Mouse (Mus musculus): ENCODE measurements at regions not wholly inside any gene's neighbourhood (a gene's known extent, or its start where the extent isn't known, plus 50 kb on each side); places are given as distances from the start of the nearest gene placed in this dataset.
A peak's percentile ranks its signal among the peaks of the same experiment; 100 is the strongest.

GRCm38 (mm10) chr8:26824189-26824941 lies 152.8 kb upstream of the Zfp703 start:
- Histone ChIP-seq H3K36me3 (ENCODE audit: control insufficient read depth, insufficient read depth, low read length) (no peaks in the 10 kb centered on the region), H3K4me3 (ENCODE audit: low read length) (no peak overlapping the region), H3K4me2 (replicated peaks; ENCODE audit: low read depth, low read length) (no peak overlapping the region), H3K27me3 (ENCODE audit: control insufficient read depth, insufficient read depth, low read length) (no peaks in the 10 kb centered on the region; the same call in 1 of the 2 replicates), H3K4me1 (ENCODE audit: control insufficient read depth, insufficient read depth, low read length) (peaks cover 12% of the 10 kb centered on the region; the same call in 1 of the 2 replicates), H3K27ac (ENCODE audit: low read depth, low read length) (no peak overlapping the region), H3K9ac (ENCODE audit: low read depth, low read length) (no peak overlapping the region), H3K9me3 (ENCODE audit: control insufficient read depth, low read length) (no peaks in the 10 kb centered on the region)
- no peak for ATAC-seq (ENCODE audit: low FRiP score, low TSS enrichment)
- 75% methylated on average over 8 of the region's 8 CpGs for WGBS

GRCm38 (mm10) chr8:26828311-26828909 lies 148.7 kb upstream of the Zfp703 start:
- no peak overlapping the region for H3K9ac ChIP-seq (ENCODE audit: low read depth, low read length)
- no peak overlapping the region for H3K4me3 ChIP-seq (ENCODE audit: low read length)
- no peaks in the 10 kb centered on the region; the same call in 1 of the 2 replicates for H3K27me3 ChIP-seq (ENCODE audit: control insufficient read depth, insufficient read depth, low read length)
- ATAC-seq (ENCODE audit: low FRiP score, low TSS enrichment), result no peak
- peaks cover 20% of the 10 kb centered on the region; the same call in 1 of the 2 replicates for H3K4me1 ChIP-seq (ENCODE audit: control insufficient read depth, insufficient read depth, low read length)
- H3K36me3 ChIP-seq (ENCODE audit: control insufficient read depth, insufficient read depth, low read length), result no peaks in the 10 kb centered on the region
- WGBS, result 24% methylated on average over 10 of the region's 10 CpGs
- no peaks in the 10 kb centered on the region for H3K9me3 ChIP-seq (ENCODE audit: control insufficient read depth, low read length)
- H3K27ac ChIP-seq (ENCODE audit: low read depth, low read length), result no peak overlapping the region
- H3K4me2 ChIP-seq (replicated peaks; ENCODE audit: low read depth, low read length), result no peak overlapping the region

GRCm38 (mm10) chr8:26829313-26829712 lies 147.8 kb upstream of the Zfp703 start:
- Histone ChIP-seq H3K27ac (ENCODE audit: low read depth, low read length) (no peak overlapping the region), H3K27me3 (ENCODE audit: control insufficient read depth, insufficient read depth, low read length) (no peaks in the 10 kb centered on the region; the same call in 1 of the 2 replicates), H3K4me2 (replicated peaks; ENCODE audit: low read depth, low read length) (no peak overlapping the region), H3K9ac (ENCODE audit: low read depth, low read length) (no peak overlapping the region), H3K4me3 (ENCODE audit: low read length) (no peak overlapping the region), H3K36me3 (ENCODE audit: control insufficient read depth, insufficient read depth, low read length) (no peaks in the 10 kb centered on the region), H3K4me1 (ENCODE audit: control insufficient read depth, insufficient read depth, low read length) (peaks cover 27% of the 10 kb centered on the region; the same call in 1 of the 2 replicates), H3K9me3 (ENCODE audit: control insufficient read depth, low read length) (no peaks in the 10 kb centered on the region)
- no peak for ATAC-seq (ENCODE audit: low FRiP score, low TSS enrichment)
- 77% methylated on average over 4 of the region's 4 CpGs for WGBS

- Histone ChIP-seq H3K4me3 (ENCODE audit: low read length) (no peak overlapping the region), H3K27me3 (ENCODE audit: control insufficient read depth, insufficient read depth, low read length) (no peaks in the 10 kb centered on the region; the same call in 1 of the 2 replicates), H3K9me3 (ENCODE audit: control insufficient read depth, low read length) (no peaks in the 10 kb centered on the region), H3K4me1 (ENCODE audit: control insufficient read depth, insufficient read depth, low read length) (peaks cover 37% of the 10 kb centered on the region; the same call in 1 of the 2 replicates), H3K9ac (ENCODE audit: low read depth, low read length) (no peak overlapping the region), H3K4me2 (replicated peaks; ENCODE audit: low read depth, low read length) (no peak overlapping the region), H3K36me3 (ENCODE audit: control insufficient read depth, insufficient read depth, low read length) (no peaks in the 10 kb centered on the region), H3K27ac (ENCODE audit: low read depth, low read length) (no peak overlapping the region)
- ATAC-seq (ENCODE audit: low FRiP score, low TSS enrichment), result no peak
- 30% methylated on average over 5 of the region's 5 CpGs for WGBS
Measured at GRCm38 (mm10) chr8:26831148-26831547, 146.0 kb upstream of the Zfp703 start.

- Histone ChIP-seq H3K27me3 (ENCODE audit: control insufficient read depth, insufficient read depth, low read length) (no peaks in the 10 kb centered on the region; the same call in 1 of the 2 replicates), H3K4me2 (replicated peaks; ENCODE audit: low read depth, low read length) (no peak overlapping the region)
Measured at GRCm38 (mm10) chr8:26831790-26832189, 145.3 kb upstream of the Zfp703 start.

GRCm38 (mm10) chr8:26832546-26832945 lies 144.6 kb upstream of the Zfp703 start:
- WGBS, result 55% methylated on average over 3 of the region's 3 CpGs
- Histone ChIP-seq H3K27me3 (ENCODE audit: control insufficient read depth, insufficient read depth, low read length) (no peaks in the 10 kb centered on the region; the same call in 1 of the 2 replicates), H3K4me1 (ENCODE audit: control insufficient read depth, insufficient read depth, low read length) (peaks cover 37% of the 10 kb centered on the region; the same call in 1 of the 2 replicates), H3K4me3 (ENCODE audit: low read length) (no peak overlapping the region), H3K27ac (ENCODE audit: low read depth, low read length) (no peak overlapping the region), H3K9me3 (ENCODE audit: control insufficient read depth, low read length) (no peaks in the 10 kb centered on the region), H3K9ac (ENCODE audit: low read depth, low read length) (no peak overlapping the region), H3K4me2 (replicated peaks; ENCODE audit: low read depth, low read length) (no peak overlapping the region), H3K36me3 (ENCODE audit: control insufficient read depth, insufficient read depth, low read length) (no peaks in the 10 kb centered on the region)
- ATAC-seq (ENCODE audit: low FRiP score, low TSS enrichment), result no peak

More at GRCm38 (mm10) chr8:26831790-26832189, 145.3 kb upstream of the Zfp703 start:
- Histone ChIP-seq H3K4me3 (ENCODE audit: low read length) (no peak overlapping the region), H3K36me3 (ENCODE audit: control insufficient read depth, insufficient read depth, low read length) (no peaks in the 10 kb centered on the region), H3K9ac (ENCODE audit: low read depth, low read length) (no peak overlapping the region), H3K27ac (ENCODE audit: low read depth, low read length) (no peak overlapping the region), H3K4me1 (ENCODE audit: control insufficient read depth, insufficient read depth, low read length) (peaks cover 37% of the 10 kb centered on the region; the same call in 1 of the 2 replicates), H3K9me3 (ENCODE audit: control insufficient read depth, low read length) (no peaks in the 10 kb centered on the region)
- WGBS, result 72% methylated on average over 6 of the region's 6 CpGs
- ATAC-seq (ENCODE audit: low FRiP score, low TSS enrichment), result no peak

GRCm38 (mm10) chr8:26833297-26833696 lies 143.8 kb upstream of the Zfp703 start:
- Histone ChIP-seq H3K4me1 (ENCODE audit: control insufficient read depth, insufficient read depth, low read length) (peaks cover 32% of the 10 kb centered on the region; the same call in 1 of the 2 replicates), H3K9ac (ENCODE audit: low read depth, low read length) (no peak overlapping the region), H3K4me2 (replicated peaks; ENCODE audit: low read depth, low read length) (no peak overlapping the region), H3K36me3 (ENCODE audit: control insufficient read depth, insufficient read depth, low read length) (no peaks in the 10 kb centered on the region), H3K27me3 (ENCODE audit: control insufficient read depth, insufficient read depth, low read length) (peaks cover 1% of the 10 kb centered on the region; the same call in 1 of the 2 replicates), H3K4me3 (ENCODE audit: low read length) (no peak overlapping the region), H3K27ac (ENCODE audit: low read depth, low read length) (peak overlapping the region; percentile 37; the same call in 1 of the 2 replicates), H3K9me3 (ENCODE audit: control insufficient read depth, low read length) (no peaks in the 10 kb centered on the region)
- peak; percentile 92 for ATAC-seq (ENCODE audit: low FRiP score, low TSS enrichment)
- WGBS, result 2% methylated on average over 4 of the region's 4 CpGs

- H3K9ac ChIP-seq (ENCODE audit: low read depth, low read length), result no peak overlapping the region
- WGBS, result 26% methylated on average over 5 of the region's 5 CpGs
- no peaks in the 10 kb centered on the region for H3K9me3 ChIP-seq (ENCODE audit: control insufficient read depth, low read length)
- H3K27me3 ChIP-seq (ENCODE audit: control insufficient read depth, insufficient read depth, low read length), result peaks cover 3% of the 10 kb centered on the region; the same call in 1 of the 2 replicates
- H3K4me2 ChIP-seq (replicated peaks; ENCODE audit: low read depth, low read length), result no peak overlapping the region
- no peak overlapping the region for H3K4me3 ChIP-seq (ENCODE audit: low read length)
- no peak for ATAC-seq (ENCODE audit: low FRiP score, low TSS enrichment)
- H3K27ac ChIP-seq (ENCODE audit: low read depth, low read length), result no peak overlapping the region
- peaks cover 27% of the 10 kb centered on the region; the same call in 1 of the 2 replicates for H3K4me1 ChIP-seq (ENCODE audit: control insufficient read depth, insufficient read depth, low read length)
- no peaks in the 10 kb centered on the region for H3K36me3 ChIP-seq (ENCODE audit: control insufficient read depth, insufficient read depth, low read length)
Measured at GRCm38 (mm10) chr8:26833784-26834183, 143.3 kb upstream of the Zfp703 start.

GRCm38 (mm10) chr8:26834604-26835003 lies 142.5 kb upstream of the Zfp703 start:
- Histone ChIP-seq H3K27me3 (ENCODE audit: control insufficient read depth, insufficient read depth, low read length) (peaks cover 3% of the 10 kb centered on the region; the same call in 1 of the 2 replicates), H3K27ac (ENCODE audit: low read depth, low read length) (no peak overlapping the region), H3K4me3 (ENCODE audit: low read length) (no peak overlapping the region), H3K4me2 (replicated peaks; ENCODE audit: low read depth, low read length) (no peak overlapping the region), H3K9ac (ENCODE audit: low read depth, low read length) (no peak overlapping the region), H3K4me1 (ENCODE audit: control insufficient read depth, insufficient read depth, low read length) (peaks cover 25% of the 10 kb centered on the region; the same call in 1 of the 2 replicates), H3K9me3 (ENCODE audit: control insufficient read depth, low read length) (no peaks in the 10 kb centered on the region), H3K36me3 (ENCODE audit: control insufficient read depth, insufficient read depth, low read length) (no peaks in the 10 kb centered on the region)
- WGBS, result 72% methylated on average over 13 of the region's 13 CpGs
- no peak for ATAC-seq (ENCODE audit: low FRiP score, low TSS enrichment)
